Mouse (Mus musculus) spleen, adult 2 months (tissue): Measurements from ENCODE around the gene Ube2q2. TPM values are rescaled to one million over a fixed set of nuclear protein-coding genes. Genes with fewer than 3 reads are reported as not detected.

Source experiments
- DNase-seq, 2 experiments: peaks; one replicate each; pipeline versions ENCODE4 v3.0.0 to v3.0.0-alpha.2; 2012 to 2021; ENCODE audit warnings: low spot score in 2 of 2, low read depth in 1 of 2
- H3K27ac ChIP-seq: fragments of 200-500 bp; 2 replicates; pipeline ENCODE4 v1.5.1; 2012; ENCODE audit warnings: low read length, inconsistent platforms; ENCODE audit not compliant: insufficient read depth
- H3K27me3 ChIP-seq: fragments of 200-500 bp; 2 replicates; pipeline ENCODE4 v1.6.1; 2012; ENCODE audit warnings: mild to moderate bottlenecking, moderate library complexity, low read length, inconsistent platforms; ENCODE audit not compliant: control insufficient read depth, insufficient read depth
- H3K36me3 ChIP-seq: fragments of 200-500 bp; 2 replicates; pipeline ENCODE4 v1.6.1; 2012; ENCODE audit warnings: mild to moderate bottlenecking, low read length, inconsistent platforms; ENCODE audit not compliant: control insufficient read depth, insufficient read depth
- H3K4me1 ChIP-seq: fragments of 200-500 bp; 2 replicates; pipeline ENCODE4 v1.6.1; 2011; ENCODE audit warnings: inconsistent platforms; ENCODE audit not compliant: control insufficient read depth, insufficient read depth, insufficient read length
- H3K4me3 ChIP-seq: fragments of 200-500 bp; 2 replicates; pipeline ENCODE4 v1.5.1; 2011; ENCODE audit warnings: mild to moderate bottlenecking, inconsistent platforms; ENCODE audit not compliant: insufficient read depth, insufficient read length; ENCODE audit errors: extremely low read depth
- CTCF ChIP-seq: fragments of 200-500 bp; IDR thresholded peaks from 2 replicates; pipeline ENCODE4 v1.5.1; 2011; ENCODE audit warnings: mild to moderate bottlenecking, inconsistent platforms; ENCODE audit not compliant: insufficient read depth, insufficient read length, insufficient replicate concordance; ENCODE audit errors: extremely low read depth
- POLR2A ChIP-seq: fragments of 200-500 bp; IDR thresholded peaks from 2 replicates; pipeline ENCODE4 v1.6.1; 2011; ENCODE audit warnings: low read depth, low read length, inconsistent platforms
- WGBS: fragments of 180-500 bp; shearing (Covaris S2); methylation state at CpG from one replicate; pipeline ENCODE4 v1.1.7; 2018; 5-methylcytosine and 5-hydroxymethylcytosine counted together
- polyA plus RNA-seq: library from polyadenylated mRNA; depleted of rRNA; stranded (reverse); fragments of >200 nt; gene quantifications from 2 replicates; pipeline ENCODE4 v1.2.3, GENCODE M21; 2012

Gene Ube2q2
- polyA plus RNA-seq, 1 experiment = 8.3 TPM

GRCm38 (mm10) chr9:55139958-55140357, 8.7 kb upstream of the Ube2q2 start:
- H3K36me3 ChIP-seq = no peaks in the 10 kb centered on the region
- no peak for DNase-seq

DNA sequence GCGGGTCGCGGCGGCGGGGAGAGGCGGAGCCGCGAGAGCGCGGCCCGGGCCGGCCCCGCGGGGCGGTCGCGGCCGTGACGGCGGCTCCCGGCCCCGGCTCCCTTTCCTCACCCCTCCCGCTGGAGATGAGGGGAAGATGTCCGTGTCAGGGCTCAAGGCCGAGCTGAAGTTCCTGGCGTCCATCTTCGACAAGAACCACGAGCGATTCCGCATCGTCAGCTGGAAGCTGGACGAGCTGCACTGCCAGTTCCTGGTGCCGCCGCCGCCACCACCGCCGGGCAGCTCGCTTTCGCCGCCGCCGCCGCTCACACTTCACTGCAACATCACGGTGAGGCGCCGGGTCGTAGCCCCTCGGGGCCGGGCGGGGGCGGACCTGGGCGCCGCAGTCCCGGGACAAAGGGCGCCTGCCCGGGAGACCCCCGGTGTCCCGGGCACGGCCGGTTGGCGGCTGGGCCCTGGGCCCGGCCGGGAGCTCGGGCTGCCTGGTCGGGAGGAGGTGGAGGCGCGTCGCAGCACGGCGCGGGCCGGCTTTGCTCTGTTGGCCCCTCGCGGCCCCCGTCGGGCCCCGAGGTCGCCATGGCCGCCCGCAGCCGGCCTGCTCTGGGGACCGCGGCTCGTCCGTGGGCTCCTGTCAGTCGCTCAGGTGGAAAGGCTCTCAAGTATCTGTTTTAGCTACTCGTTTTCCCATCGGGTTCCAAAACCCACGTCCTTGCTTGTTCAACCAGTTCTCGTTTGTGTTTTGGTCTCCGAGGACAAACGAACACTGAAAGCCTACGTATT, 1.0 kb downstream of the Ube2q2 start:
- WGBS = 1% methylated on average over 93 of the region's 93 CpGs
- TF ChIP-seq CTCF = no peak
- TF ChIP-seq POLR2A = no peak
- Histone ChIP-seq H3K27me3 (peaks cover 2% of the 10 kb centered on the region), H3K27ac (peak overlapping the region; percentile 67), H3K4me1 (peaks cover 9% of the 10 kb centered on the region), H3K4me3 (peak overlapping the region; percentile 99), H3K36me3 (no peaks in the 10 kb centered on the region; the same call in 1 of the 2 replicates)
- DNase-seq = peak in 1 of 2 experiments; percentile 47

More at GRCm38 (mm10) chr9:55139958-55140357, 8.7 kb upstream of the Ube2q2 start:
- Histone ChIP-seq H3K27ac (no peak overlapping the region), H3K27me3 (no peaks in the 10 kb centered on the region), H3K4me1 (no peaks in the 10 kb centered on the region; the same call in 1 of the 2 replicates), H3K4me3 (no peak overlapping the region)
- WGBS = 69% methylated on average over 5 of the region's 5 CpGs
- TF ChIP-seq CTCF = no peak
- TF ChIP-seq POLR2A = no peak

- Histone ChIP-seq H3K36me3 (no peaks in the 10 kb centered on the region; the same call in 1 of the 2 replicates), H3K4me3 (peak overlapping the region; percentile 99), H3K27ac (0 out of 2 replicates have a peak overlapping the region, but pooled peaks have one; percentile 67), H3K4me1 (peaks cover 9% of the 10 kb centered on the region), H3K27me3 (peaks cover 2% of the 10 kb centered on the region)
- DNase-seq = no peak
- whole genome bisulfite sequencing = 1% methylated on average over 13 of the region's 13 CpGs
- no peak for TF ChIP-seq POLR2A
- no peak for TF ChIP-seq CTCF
Observed at GRCm38 (mm10) chr9:55150279-55150726, 1.6 kb downstream of the Ube2q2 start.

- TF ChIP-seq CTCF (no peak), POLR2A (no peak)
- Histone ChIP-seq H3K27me3 (peaks cover 2% of the 10 kb centered on the region), H3K36me3 (no peaks in the 10 kb centered on the region; the same call in 1 of the 2 replicates), H3K27ac (no peak overlapping the region), H3K4me1 (peaks cover 9% of the 10 kb centered on the region), H3K4me3 (no peak overlapping the region)
- DNase-seq = peak in 1 of 2 experiments; percentile 29
Observed at GRCm38 (mm10) chr9:55151096-55151495, 2.4 kb downstream of the Ube2q2 start.

DNA sequence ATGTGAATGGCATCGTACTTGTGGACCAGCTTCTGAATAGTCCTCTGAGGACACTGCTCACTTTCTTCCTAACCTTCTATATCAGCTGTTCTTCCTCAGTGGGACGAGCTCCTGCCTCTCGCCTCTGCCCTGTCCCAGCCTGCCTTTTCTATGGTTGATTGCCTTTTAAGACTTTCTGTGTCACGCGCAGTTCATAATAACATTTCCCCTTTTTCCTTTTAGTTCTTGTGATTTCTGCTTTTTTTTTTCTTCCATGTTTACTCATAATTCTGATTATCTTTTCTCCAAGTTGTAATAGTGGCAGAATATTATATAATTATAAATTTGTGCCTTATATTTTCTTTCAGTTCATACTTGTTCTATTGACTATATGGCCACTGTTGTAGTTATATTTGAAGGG, 4.3 kb downstream of the Ube2q2 start:
- DNase-seq = no peak
- 56% methylated on average over 5 of the region's 5 CpGs for whole genome bisulfite sequencing
- Histone ChIP-seq H3K4me1 (peaks cover 9% of the 10 kb centered on the region), H3K4me3 (no peak overlapping the region), H3K27me3 (peaks cover 2% of the 10 kb centered on the region), H3K27ac (no peak overlapping the region), H3K36me3 (no peaks in the 10 kb centered on the region; the same call in 1 of the 2 replicates)
- TF ChIP-seq CTCF (no peak), POLR2A (no peak)

DNA sequence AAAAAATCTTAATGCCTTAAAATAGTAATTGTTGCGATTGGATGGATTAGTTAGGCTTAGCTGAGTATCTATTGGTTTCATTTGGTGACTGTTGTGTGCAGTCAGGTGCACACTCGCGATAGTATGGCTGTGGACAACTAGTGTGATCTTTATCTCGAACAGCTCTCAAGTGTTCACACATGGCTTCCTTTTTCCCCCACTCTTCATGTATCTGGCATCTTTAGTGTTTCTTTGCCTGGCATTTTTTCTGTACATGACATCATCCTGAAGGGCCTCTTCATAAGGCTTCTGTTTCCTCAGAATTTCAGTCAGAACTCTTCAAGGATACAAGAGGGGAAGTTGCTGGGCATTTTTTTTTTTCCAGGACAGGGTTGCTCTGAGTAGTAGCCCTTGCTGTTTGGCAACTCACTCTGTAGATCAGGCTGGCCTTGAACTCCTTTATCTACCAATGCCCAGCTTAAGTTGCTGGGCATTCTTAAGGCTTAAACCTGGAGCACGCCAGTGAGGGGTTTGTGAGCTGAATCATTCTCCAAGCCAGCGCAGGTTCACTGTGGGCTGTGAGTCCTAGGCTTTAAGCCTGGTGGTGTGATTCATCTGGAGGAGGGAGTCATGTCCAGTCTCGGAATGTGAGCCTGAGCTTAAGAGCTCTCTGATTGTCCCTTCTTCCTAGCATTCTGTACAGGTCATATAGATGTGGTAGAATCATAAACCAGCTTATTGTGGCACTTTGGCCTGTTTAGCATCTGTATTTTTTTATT, 22.2 kb downstream of the Ube2q2 start:
- WGBS = 70% methylated on average over 7 of the region's 7 CpGs
- H3K27ac ChIP-seq = no peak overlapping the region
- peaks cover 2% of the 10 kb centered on the region; the same call in 1 of the 2 replicates for H3K36me3 ChIP-seq
- DNase-seq = no peak
- no peaks in the 10 kb centered on the region for H3K27me3 ChIP-seq
- H3K4me3 ChIP-seq = no peak overlapping the region
- H3K4me1 ChIP-seq = peaks cover 4% of the 10 kb centered on the region
- TF ChIP-seq POLR2A = no peak
- TF ChIP-seq CTCF = no peak
